Mouse (Mus musculus): Measurements from ENCODE around the gene Ccl22.

Ccl22 gene

DNA sequence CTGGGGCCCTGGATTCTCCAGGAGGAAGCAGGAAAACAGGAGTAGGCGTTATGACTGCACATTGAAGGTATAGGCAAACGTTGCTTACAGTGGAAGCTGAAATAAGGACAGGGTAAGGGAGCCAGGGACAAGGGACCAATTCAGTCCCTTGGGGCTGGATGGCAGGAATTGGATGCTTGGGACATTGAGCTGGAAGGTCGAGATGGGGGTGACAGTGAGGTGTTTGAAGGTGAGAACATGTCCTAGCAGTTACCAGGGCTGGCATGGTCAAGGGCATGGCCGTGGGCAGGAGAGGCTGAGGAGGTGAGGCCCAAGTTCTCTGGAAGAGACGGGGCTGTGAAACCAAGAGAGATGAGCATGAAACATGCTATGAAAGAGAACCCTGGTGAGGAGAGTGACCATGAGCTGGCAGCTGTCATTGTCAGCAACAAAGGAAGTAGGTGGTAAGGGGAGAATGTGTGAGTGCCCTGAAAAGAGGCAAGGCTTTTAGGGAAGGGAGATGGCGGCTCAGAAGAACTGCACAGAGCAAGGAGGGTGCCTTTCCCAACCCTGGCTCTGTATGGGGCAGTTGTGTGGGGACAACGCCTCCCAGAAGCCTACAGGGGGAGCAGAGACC, 10.5 kb upstream of the Ccl22 start:
- DNase-seq (ENCODE audit: low spot score in 2 of 2) = no peak

DNA sequence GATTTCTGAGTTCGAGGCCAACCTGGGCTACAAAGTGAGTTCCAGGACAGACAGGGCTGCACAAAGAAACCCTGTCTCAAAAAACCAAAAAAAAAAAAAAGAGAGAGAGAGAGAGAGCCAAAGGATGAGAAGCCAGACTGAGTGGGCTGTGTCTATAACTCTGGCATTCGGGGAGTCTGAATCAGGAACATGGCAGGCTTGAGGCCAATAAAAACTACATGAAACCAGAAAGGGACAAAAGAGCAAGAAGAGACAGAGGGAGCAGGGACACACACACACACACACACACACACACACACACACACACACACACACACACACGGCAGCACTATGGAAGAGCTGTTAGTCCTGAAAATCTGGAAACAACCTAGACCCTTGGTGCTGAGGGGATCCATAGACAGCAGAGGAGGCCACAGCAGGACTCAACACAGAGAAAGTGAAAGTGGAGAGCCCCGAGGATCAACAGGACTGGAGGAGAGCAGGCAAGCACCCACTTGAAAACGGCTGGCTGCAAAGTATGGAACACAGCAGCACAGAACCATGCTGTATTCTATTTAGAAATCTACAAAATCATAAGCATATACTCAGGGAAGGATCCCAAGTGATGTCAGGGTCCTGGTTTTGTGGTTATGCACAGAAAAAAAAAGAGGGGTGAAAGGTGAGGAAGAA, 9.8 kb upstream of the Ccl22 start:
- peak; percentile 15 to 36 for DNase-seq (ENCODE audit: low spot score in 2 of 2)

DNA sequence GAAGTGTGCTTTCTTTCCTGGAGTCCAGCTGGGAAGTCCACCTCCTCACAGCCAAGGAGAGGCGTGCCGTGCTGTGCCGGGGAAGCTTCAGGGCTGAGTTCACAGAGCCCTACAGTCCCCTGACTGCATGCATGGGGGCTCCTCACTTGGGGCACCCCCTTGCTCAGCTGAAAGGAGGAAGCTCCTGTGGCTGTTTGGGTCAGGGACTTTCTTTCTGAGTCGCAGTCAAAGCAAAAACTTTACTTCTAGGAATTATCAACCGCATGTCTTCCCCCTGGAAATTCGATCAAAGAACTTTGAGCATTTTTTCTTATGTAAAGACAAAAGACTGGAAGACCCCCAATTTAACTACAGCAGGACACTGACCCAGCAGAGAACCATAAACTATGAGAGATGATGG, 5.6 kb upstream of the Ccl22 start:
- peak; percentile 51 to 63 for DNase-seq (ENCODE audit: low spot score in 2 of 2)

DNA sequence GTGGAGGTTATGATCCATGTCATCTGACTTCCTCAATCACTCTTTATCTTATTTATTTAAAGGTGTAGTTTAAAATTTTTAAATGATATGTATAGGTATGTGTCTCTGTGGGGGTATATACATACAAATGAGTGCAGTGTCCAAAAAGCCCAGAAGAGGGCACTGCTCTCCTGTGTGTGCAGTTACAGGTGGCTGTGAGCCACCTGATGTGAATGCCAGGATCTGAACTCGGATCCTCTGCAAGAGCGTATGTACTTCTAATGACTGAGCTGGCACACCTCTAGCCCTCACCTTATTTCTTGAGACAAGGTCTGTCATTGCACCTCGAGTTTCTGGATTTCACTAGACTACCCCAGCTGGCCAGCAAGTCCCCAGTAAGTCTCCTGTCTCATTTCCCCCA, 4.8 kb upstream of the Ccl22 start:
- no peak for DNase-seq (ENCODE audit: low spot score in 2 of 2)

DNA sequence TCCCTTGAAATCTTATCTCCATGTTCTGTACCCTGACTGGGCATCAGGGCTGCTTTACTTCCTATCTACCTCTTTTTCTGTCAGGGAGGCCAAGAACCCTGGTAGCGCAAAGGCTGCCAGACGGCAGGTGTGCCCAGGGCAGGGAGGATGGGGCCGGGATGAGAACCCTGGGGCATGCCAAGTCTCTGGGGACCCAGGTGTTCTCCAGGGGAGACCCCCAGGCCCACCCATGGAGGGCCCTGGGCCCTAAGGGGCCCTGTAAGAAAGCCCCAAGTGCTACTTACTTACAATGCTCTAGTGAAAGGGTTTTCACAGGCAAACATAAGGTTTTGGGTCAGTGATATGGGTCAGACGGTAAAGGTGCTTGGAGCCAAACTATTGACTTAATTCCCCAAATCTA, 3.7 kb upstream of the Ccl22 start:
- no peak for DNase-seq (ENCODE audit: low spot score in 2 of 2)

DNA sequence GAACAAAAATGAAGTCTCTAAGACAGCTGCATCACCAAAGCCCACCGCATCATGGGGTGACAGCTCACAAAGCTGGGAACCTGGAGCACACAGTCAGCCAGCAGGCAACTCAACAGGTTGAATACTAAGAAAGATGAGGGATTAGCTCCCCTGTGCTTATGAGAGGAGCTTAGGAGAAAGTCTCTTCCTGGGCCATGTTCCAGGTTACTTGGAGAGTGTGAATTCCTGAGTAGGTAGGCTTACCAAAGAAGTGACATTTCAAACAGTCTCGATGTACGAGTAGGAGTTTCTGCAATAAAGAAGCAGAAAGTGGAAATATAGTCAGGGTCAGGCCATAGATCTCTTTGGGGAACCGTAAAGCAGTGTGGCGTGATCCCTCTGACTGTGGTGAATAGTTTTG, 906 bp upstream of the Ccl22 start:
- DNase-seq (ENCODE audit: low spot score in 2 of 2) = no peak

DNA sequence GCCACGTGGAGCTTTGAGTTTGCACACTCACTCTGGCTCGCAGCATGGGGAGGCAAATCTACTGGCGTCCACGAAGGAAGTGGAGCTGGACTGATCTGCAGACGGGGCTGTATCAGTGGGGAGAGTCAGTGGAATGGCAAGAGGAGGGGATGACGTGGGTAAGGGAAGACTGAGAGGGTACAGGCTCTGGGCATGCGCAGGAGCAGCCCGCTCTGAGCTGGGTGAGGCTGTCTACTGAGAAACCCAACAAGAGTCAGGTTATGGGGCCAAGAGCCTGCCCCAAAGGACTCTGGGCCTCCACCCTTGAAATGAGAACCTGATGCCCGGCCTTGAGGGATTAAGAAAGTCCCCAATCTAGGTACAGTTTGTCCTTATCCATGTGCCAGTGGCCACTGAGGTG, 418 bp upstream of the Ccl22 start:
- DNase-seq (ENCODE audit: low spot score in 2 of 2) = no peak

DNA sequence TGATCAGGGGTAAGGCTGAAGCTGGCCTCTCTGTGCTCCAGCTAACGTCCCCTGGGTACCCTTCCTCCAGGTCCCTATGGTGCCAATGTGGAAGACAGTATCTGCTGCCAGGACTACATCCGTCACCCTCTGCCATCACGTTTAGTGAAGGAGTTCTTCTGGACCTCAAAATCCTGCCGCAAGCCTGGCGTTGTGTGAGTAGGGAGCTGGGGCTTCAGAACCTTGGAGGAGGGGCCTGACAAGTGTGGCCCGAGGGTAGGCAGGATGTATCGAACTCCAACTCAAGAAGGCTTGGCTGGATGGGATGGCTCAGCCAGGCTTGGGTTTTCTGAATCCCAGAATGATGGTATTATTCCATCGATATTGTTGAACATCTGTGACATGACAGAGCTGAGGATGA, 1.4 kb downstream of the Ccl22 start:
- DNase-seq (ENCODE audit: low spot score in 2 of 2) = no peak

DNA sequence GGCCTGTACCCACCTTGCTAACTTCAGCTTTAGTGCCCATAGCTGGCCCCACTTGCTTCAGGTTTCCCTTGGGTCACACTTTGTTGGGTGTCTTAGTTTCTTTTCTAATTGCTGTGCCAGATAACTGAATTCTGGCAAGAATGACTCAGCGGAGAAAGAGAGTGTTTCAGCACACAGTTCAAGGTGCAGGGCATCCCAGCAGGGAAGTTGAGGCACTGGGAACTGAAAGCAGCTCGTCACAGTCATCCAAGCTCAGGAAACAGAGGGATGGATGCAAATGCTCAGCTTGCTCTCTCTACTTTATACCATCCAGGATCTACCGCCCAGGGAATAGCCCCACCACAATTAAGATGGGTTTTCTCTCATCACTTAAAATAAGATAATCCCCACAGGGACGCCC, 3.0 kb downstream of the Ccl22 start:
- DNase-seq (ENCODE audit: low spot score in 2 of 2) = no peak

DNA sequence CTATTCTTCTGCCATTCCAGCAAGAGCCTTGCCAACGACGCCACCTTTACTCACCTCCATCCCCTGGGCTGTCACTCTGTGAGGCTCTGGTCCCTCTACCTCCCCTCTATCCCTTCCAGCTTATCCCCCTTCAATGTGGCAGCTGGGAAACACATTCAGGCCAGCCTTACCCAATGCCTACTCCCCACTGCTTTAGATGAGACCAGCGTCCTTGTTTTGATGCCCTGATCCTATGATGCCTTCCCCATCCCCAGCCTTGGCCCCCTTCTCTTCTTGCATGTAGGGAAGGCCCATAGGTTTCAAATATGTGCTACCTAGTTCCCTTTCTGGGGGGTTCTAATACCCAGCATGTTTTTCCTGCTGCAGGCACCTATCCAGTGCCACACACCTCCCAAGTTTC, 4.6 kb downstream of the Ccl22 start:
- no peak for DNase-seq (ENCODE audit: low spot score in 2 of 2)

DNA sequence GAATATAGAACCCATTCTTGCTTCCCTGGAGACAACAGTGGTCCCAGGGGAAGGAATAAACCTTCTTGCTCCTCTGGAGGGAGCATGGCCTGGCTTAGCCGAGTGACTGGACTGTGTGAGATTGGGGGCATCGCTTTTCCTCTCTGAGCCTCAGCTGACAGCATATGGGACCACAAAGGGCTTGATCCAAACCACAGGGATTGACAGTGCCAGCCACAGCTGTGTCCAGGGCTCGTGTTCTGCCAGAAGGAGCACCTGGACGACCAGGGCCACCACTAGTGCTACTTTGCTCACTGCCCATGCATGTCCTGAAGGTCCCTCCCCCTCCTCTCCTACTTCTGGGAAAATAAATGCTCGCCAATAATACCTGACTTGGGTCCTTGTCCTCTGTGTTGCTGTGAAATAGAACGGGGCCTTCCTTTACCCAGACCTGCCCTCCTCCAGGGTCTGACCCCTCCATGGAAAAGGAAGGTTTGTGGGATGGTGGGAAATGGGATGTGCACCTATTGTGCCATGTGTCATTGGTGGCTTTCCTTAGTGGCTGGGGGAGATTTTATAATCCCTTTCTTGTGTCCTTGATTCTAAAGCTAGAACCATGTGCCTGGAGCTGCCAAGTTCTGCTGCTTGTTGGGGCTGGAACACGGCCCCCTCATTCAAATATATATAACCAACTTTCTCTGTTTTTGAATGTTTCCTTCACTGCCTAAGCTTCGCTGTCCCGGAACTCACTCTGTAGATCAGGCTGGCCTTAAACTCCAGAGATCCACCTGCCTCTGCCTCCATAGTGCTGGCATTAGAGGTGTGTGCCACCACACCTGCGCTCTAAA, 5.8 kb downstream of the Ccl22 start:
- no peak for DNase-seq (ENCODE audit: low spot score in 2 of 2)

DNA sequence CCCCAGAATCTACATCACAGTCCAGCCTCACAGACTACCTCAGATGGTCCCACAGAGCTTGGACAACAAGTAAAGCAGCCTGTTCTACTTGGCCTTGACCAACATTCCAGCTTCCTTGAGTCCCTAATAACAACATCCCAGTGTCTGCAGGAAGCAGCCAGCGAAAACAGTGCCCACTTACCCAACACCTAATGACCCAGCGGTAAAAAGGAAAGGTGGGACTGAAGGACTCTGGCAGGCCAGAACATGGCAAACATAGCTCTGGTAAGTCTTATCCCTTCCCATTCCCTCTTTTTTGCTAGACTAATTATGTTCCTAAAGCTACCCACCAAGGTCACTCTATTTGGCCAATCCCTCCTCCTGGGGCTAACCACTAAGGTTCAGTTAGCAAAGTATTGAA, 8.6 kb downstream of the Ccl22 start:
- no peak for DNase-seq (ENCODE audit: low spot score in 2 of 2)

DNA sequence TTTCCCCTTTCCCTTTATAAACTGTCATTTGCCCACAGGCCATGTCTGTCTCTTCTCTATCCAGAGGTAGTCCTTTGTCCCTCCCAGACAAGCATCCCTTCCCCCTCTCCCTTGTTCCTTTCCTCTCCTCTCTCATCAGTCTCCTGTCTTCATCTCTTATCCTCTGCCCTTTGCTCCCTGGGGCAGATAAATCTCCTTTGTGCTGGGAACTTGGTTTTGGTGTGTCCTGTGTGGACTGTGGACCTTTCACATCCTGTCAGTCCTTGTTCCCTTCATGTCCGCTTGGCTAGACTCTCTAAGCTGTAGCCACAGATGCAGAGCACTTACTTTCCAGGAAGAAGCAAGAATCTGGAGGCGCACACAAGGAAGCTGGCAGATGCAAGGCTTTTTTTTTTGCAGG, 9.1 kb downstream of the Ccl22 start:
- DNase-seq (ENCODE audit: low spot score in 2 of 2) = no peak

DNA sequence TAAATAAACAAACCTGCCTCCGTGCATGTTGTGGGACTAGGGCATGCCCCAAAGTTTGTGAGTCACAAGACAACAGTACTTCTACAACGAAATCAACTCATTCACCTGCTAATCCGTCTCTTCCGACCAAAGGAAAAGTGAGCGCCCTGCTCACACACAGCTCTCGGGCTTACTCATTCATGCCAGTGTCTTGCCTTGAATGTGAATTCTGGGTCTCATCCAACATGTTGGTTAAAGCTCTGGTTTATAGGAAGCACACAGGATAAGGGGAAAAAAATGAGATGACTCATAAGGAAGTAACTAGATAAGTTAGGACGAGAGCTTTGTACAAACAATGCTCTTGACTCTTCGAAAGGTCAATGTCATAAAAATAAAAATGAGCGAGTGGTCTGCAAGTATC, 21.6 kb downstream of the Ccl22 start:
- no peak for DNase-seq (ENCODE audit: low spot score in 2 of 2)

DNA sequence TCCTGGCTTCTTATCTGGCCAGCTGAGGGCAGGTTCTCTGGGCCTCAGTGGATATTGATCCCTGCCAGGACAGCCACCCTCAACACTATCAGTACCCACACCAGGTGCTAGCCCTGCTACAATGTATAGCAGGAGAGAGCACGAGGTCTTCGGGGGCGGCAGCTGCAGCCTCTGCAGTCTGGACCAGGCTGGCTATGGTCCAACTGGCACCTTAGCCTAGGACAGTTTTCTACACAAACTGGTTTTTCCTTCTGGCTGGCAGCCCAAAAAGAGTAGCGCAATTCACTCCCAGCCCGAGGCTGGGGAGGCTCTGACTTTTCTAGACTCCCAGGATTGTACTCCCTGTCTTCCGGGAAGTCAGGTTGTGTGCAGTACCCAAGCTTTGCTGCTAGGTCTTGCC, 25.6 kb downstream of the Ccl22 start:
- no peak for DNase-seq (ENCODE audit: low spot score in 2 of 2)

DNA sequence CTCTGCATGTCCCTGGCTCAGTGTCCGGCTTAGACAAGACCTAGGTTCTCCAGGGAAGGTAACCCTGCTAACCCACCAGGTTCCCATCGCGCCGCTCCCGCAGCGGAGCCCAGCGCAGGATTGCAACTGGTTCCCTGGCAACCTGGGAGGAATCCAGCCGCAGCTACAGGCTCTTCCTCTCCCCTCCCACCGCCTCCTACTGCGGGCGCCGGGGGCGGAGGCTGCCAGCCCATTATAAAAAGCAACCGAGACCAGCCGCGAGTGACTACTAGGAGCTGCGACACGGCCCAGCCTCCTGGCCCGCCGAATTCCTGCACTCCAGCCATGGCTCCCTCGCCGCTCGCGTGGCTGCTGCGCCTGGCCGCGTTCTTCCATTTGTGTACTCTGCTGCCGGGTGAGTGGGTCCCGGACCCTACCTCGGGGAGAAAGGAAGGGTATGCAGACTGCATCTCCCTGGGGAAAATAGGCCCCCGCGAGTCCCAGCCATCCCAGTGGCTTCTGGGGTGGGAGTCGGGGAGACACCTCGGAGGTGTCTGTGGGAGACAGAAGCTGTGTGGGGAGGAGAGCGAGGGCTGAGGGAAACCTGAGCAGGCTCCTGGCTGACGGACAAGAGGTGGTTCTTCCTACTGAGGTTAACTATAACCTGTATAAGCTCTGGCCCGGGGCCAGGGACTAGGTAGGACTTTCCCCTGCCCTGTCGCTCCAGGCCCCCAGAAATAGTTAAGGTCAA, 26.7 kb downstream of the Ccl22 start, which contains the start of gene Cx3cl1:
Cx3cl1 (plus strand) TSS at position 69 of the 730 bp plus-strand sequence.
- no peak for DNase-seq (ENCODE audit: low spot score in 2 of 2)

DNA sequence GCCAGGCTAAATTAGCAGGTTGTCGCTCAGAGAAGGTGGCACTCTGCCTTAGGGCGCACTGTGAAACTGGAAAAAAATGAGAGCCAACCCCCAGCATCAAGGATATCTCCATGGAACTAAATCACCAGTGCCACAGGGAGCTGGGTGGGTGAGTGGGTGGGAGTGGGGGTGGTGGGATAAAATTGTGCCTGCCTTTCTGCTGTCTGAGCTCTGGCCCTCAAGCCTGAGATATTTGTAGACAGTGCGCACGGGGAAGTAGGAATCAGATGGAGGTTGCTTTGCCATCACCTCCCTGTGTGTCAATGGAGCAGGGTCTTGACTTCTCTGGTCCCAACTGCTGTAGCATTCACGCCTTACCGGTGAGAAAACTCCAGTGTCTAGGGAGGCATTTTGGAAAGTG, 27.7 kb downstream of the Ccl22 start:
- no peak for DNase-seq (ENCODE audit: low spot score in 2 of 2)

DNA sequence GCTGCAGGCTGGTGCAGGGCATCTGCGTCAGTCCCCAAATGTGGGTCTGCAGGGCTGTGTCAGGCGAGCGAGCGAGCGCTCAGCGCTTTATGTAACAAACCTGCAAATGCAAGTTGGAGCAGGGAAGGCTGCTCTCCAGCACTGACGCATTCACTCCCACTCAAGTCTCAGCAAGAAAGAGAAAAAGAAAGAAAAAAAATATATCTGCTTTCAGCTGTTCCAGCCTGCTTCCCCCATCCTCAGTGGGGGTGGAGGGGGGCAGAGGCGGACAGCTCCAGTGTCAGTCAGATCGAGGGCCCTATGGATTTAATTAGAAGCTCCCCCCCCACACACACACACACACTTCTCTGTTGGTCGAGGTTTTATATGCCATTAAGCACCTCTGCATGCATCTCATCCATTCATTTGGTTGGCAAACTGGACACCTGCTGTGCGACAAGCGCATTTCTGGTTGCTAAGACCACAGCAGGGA, 28.3 kb downstream of the Ccl22 start:
- DNase-seq (ENCODE audit: low spot score in 2 of 2) = no peak

DNA sequence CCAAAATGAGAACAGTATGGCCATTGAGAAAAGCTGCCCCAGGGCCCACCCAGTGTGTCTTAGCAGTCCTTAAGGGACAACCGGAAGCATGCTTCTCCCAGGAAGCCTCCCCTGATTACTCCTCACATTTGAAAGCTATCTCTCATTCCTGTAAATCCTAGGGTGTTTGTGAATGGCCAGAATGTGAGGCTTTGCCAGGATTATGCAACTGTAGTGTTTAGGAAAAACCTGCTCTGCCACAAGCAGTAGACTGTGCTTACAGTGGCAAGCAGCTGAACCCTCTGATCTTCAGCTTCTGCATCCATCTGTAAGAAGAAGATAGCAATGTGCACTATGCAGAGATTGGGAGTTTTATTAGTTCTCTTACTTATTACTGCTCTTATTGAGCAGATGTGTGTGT, 29.2 kb downstream of the Ccl22 start:
- no peak for DNase-seq (ENCODE audit: low spot score in 2 of 2)

DNA sequence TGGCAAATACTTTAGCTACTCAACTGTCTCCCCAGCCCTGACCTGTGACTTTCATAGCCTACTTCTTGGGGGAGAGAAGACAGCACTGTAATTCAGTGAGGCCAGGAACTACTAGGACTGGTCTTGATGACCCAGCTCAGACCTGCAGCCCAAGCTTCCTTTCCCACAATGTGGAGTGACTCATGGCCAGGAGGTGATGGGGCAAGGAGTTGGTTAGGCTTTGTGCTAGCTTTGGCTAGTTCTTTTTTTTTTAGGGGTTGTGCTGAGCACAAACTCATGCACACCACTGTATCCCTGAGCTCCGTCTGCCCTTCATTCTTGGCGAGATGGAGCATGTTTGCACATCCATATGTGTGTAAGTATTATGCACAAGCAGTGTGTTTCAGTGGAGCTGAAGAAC, 31.0 kb downstream of the Ccl22 start:
- no peak for DNase-seq (ENCODE audit: low spot score in 2 of 2)

DNA sequence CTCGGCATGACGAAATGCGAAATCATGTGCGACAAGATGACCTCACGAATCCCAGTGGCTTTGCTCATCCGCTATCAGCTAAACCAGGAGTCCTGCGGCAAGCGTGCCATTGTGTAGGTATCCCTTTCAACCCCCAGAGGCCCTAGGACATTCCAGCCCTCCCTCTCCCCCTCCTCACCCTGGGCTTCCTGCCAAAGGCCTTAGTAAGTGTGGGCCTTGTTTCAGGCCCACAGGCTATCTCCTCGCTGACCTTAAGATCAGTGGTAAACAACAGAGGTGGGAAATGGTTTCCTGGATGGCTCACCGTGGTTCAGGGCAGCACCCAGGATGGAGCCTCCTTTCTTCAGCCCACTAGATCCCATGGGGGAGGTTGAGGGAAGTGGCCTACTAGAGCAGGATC, 32.6 kb downstream of the Ccl22 start:
- no peak for DNase-seq (ENCODE audit: low spot score in 2 of 2)

DNA sequence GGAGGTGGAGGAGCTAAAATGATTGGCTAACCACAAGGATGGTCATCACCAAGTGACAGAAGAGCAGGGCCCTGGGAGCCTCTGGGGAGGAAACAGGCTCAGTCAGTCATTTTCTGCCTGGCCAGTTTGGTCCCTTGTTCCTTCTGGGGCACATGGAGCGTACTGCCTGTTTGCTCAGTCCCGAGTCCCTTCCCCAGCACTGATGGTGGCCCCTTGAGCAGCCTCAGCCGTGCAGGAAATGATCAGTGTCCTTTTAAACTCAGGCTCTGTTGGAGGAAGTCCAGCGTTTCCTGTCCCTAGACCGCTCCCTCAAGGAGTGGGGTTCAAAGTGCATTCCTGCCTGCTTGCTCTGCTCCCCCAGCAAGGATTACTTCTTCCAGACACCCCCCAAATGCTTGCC, 33.1 kb downstream of the Ccl22 start:
- no peak for DNase-seq (ENCODE audit: low spot score in 2 of 2)

Data from spleen, postnatal 36 days (tissue).